In the genomic region with DNA sequence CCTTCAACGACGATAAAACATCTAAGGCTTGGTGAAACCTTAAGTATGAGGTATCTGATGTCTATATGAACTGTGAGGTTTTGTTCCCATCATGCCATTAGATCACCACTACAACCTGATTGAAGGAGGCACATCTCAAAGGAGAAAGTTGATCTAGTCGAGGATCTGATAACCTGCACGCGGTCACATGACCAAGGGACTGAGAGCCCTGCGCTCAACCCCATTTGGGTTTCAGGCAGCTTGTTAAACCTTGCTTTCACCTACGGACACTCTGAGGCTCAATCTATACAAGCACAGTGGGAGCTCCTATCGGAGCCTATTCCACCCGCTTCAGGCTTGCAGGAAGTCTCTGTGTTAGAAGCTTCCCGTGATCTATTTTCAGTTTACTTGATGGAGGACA, we compare ENCODE assay signal across 23 mouse cellular contexts.
A peak's percentile ranks its signal among the peaks of the same experiment; 100 is the strongest.
DNase-seq lines count a peak whose midpoint lies in the region; ATAC-seq lines count a peak whose summit lies in the region.
"Had no signal": no experiment of that assay in that cellular context is flagged by ENCODE, and none has a peak within 500 bp of the region (broad histone marks: within the 10 kb centered on the region; RNA-seq: fewer than 3 reads in every experiment).

No protein-coding gene starts in this region.

- 56% methylated on average over 10 of the region's 10 CpGs for WGBS in forebrain, embryonic 14.5 days
- WGBS in forebrain, embryonic 13.5 days: 55% methylated on average over 10 of the region's 10 CpGs
- 51% methylated on average over 10 of the region's 10 CpGs for WGBS in heart, embryonic 16.5 days

- no peak overlapping the region for H3K27ac ChIP-seq in forebrain, embryonic 14.5 days (ENCODE audit: low read depth, low read length)
- H3K27ac ChIP-seq in forebrain, embryonic 13.5 days: no peak overlapping the region
- H3K27ac ChIP-seq in heart, embryonic 16.5 days (ENCODE audit: low read length): no peak overlapping the region
- H3K27ac ChIP-seq: embryonic facial prominence, embryonic 10.5 days; hindbrain, embryonic 15.5 days; kidney, embryonic 15.5 days had no signal

- DNase-seq in forebrain, embryonic 14.5 days (ENCODE audit: low spot score): peak; percentile 9
- peak; percentile 82 for DNase-seq in heart, adult 11 months
- DNase-seq in heart, postnatal 36 days: no peak
- no peak for DNase-seq in heart, postnatal 4 days
- no peak for DNase-seq in cerebellum, postnatal 4 days (ENCODE audit: low spot score in 2 of 2)
- DNase-seq: adrenal gland, postnatal 14 days; B cell, adult 2 months; cerebellum, adult 18-20 months; cerebellum, adult 9-11 months; cerebellum, postnatal 36 days; gastrocnemius, postnatal 14 days; heart, postnatal 14 days; kidney, adult 2 months had no signal

- H3K4me1 ChIP-seq in forebrain, embryonic 14.5 days (ENCODE audit: control insufficient read depth, insufficient read depth, low read length): peaks cover 14% of the 10 kb centered on the region
- peaks cover 21% of the 10 kb centered on the region for H3K4me1 ChIP-seq in forebrain, embryonic 13.5 days
- H3K4me1 ChIP-seq in heart, embryonic 16.5 days (ENCODE audit: control insufficient read depth, insufficient read depth, low read length): no peaks in the 10 kb centered on the region

- intact Hi-C loops in heart, postnatal 36 days (cut with DNase I): no loop called here

- no peak for ATAC-seq in forebrain, embryonic 14.5 days
- no peak for ATAC-seq in forebrain, embryonic 13.5 days
- ATAC-seq in heart, embryonic 16.5 days (replicated peaks; ENCODE audit: extremely low read depth, insufficient read depth, low FRiP score): no peak
- ATAC-seq: activated CD4-positive, CD25-positive, alpha-beta regulatory T cell, adult 4 months; CD4-positive, CD25-positive, alpha-beta regulatory T cell, adult 4 months; intestine, embryonic 16.5 days had no signal

- no peak overlapping the region for H3K4me2 ChIP-seq in forebrain, embryonic 14.5 days (ENCODE audit: low read length)
- no peak overlapping the region for H3K4me2 ChIP-seq in forebrain, embryonic 13.5 days
- 0 out of 2 replicates have a peak overlapping the region, but pooled peaks have one; percentile 12 for H3K4me2 ChIP-seq in heart, embryonic 16.5 days (ENCODE audit: low read depth, low read length)
- H3K4me2 ChIP-seq: heart, embryonic 12.5 days; hindbrain, embryonic 15.5 days; kidney, embryonic 15.5 days had no signal

- no peaks in the 10 kb centered on the region for H3K36me3 ChIP-seq in forebrain, embryonic 14.5 days (ENCODE audit: control insufficient read depth, insufficient read depth, low read length)
- no peaks in the 10 kb centered on the region for H3K36me3 ChIP-seq in forebrain, embryonic 13.5 days (ENCODE audit: poor library complexity, severe bottlenecking)
- no peaks in the 10 kb centered on the region for H3K36me3 ChIP-seq in heart, embryonic 16.5 days (ENCODE audit: control insufficient read depth, insufficient read depth)
- H3K36me3 ChIP-seq: embryonic facial prominence, embryonic 10.5 days; G1E; heart, embryonic 12.5 days; hindbrain, embryonic 15.5 days; kidney, embryonic 15.5 days had no signal

- no peak overlapping the region for H3K9ac ChIP-seq in forebrain, embryonic 14.5 days (ENCODE audit: low read length)
- H3K9ac ChIP-seq in forebrain, embryonic 13.5 days: no peak overlapping the region
- no peak overlapping the region for H3K9ac ChIP-seq in heart, embryonic 16.5 days (ENCODE audit: low read length)
- H3K9ac ChIP-seq: heart, embryonic 12.5 days; hindbrain, embryonic 15.5 days; kidney, embryonic 15.5 days had no signal

- H3K27me3 ChIP-seq in forebrain, embryonic 14.5 days (replicated peaks; ENCODE audit: control insufficient read depth, insufficient read depth, low read length): no peaks in the 10 kb centered on the region
- no peaks in the 10 kb centered on the region for H3K27me3 ChIP-seq in forebrain, embryonic 13.5 days
- H3K27me3 ChIP-seq in heart, embryonic 16.5 days (ENCODE audit: control insufficient read depth, insufficient read depth, low read length): no peaks in the 10 kb centered on the region
- H3K27me3 ChIP-seq: heart, embryonic 12.5 days; hindbrain, embryonic 15.5 days; kidney, embryonic 15.5 days had no signal

- no peaks in the 10 kb centered on the region for H3K9me3 ChIP-seq in forebrain, embryonic 14.5 days (replicated peaks; ENCODE audit: control insufficient read depth, low read length)
- H3K9me3 ChIP-seq in forebrain, embryonic 13.5 days (replicated peaks): no peaks in the 10 kb centered on the region
- H3K9me3 ChIP-seq in heart, embryonic 16.5 days (replicated peaks; ENCODE audit: control insufficient read depth, low read length): no peaks in the 10 kb centered on the region
- H3K9me3 ChIP-seq: embryonic facial prominence, embryonic 10.5 days; heart, embryonic 12.5 days; hindbrain, embryonic 15.5 days; kidney, embryonic 15.5 days had no signal

- H3K4me3 ChIP-seq in forebrain, embryonic 14.5 days (ENCODE audit: low read depth, low read length): no peak overlapping the region
- H3K4me3 ChIP-seq in forebrain, embryonic 13.5 days: no peak overlapping the region
- H3K4me3 ChIP-seq in heart, embryonic 16.5 days (ENCODE audit: low read length): no peak overlapping the region
- H3K4me3 ChIP-seq: embryonic facial prominence, embryonic 10.5 days; heart, embryonic 12.5 days; hindbrain, embryonic 15.5 days; kidney, embryonic 15.5 days had no signal

Comparison
In these comparisons a context has a peak if more than half of its experiments do, and no peak if none do; other contexts are left out.
1. DNase-seq: peak in forebrain, embryonic 14.5 days (single experiment) and heart, adult 11 months (single experiment); none in heart, postnatal 36 days (0 of 2), heart, postnatal 4 days (single experiment) and cerebellum, postnatal 4 days (0 of 2).